ENCODE assay signal across 21 mouse cellular contexts in the genomic region with DNA sequence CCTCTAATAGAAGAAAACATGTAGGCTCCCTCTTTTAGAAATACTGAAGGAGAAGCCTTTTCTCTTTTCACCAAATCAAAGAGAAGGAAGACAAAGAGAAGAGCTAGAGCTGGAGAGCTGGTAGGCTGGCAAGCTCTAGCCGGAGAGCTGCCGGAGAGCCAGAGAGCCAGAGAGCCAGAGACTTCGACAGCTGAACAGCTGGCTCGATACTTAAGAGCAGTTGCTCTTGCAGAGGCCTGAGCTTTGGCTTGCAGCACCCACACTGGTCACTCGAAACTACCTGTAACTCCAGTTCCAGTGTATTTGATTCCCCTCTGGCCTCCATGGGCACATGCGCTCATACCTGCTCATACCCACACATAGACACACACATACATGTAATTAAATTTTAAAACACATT.
"Had no signal": no experiment of that assay in that cellular context is flagged by ENCODE, and none has a peak within 500 bp of the region (broad histone marks: within the 10 kb centered on the region; RNA-seq: fewer than 3 reads in every experiment).

No protein-coding gene starts in this region.

- H3K36me3 ChIP-seq: heart, embryonic 10.5 days; heart, embryonic 12.5 days; hindbrain, embryonic 10.5 days; hindbrain, embryonic 12.5 days; intestine, embryonic 15.5 days; limb, embryonic 13.5 days; limb, embryonic 15.5 days; liver, embryonic 12.5 days had no signal

- H3K4me2 ChIP-seq: heart, embryonic 12.5 days; hindbrain, embryonic 12.5 days; hindbrain, embryonic 14.5 days; intestine, embryonic 15.5 days; limb, embryonic 13.5 days; limb, embryonic 15.5 days; liver, embryonic 12.5 days had no signal

- DNase-seq: gastrocnemius, postnatal 36 days; heart, adult 18-20 months; heart, postnatal 10 days; heart, postnatal 4 days; kidney, adult 18-20 months; kidney, adult 8-10 months; kidney, postnatal 10 days; kidney, postnatal 25 days; kidney, postnatal 4 days; left cerebral cortex, postnatal 4 days had no signal

- H3K27me3 ChIP-seq: heart, embryonic 12.5 days; hindbrain, embryonic 12.5 days; intestine, embryonic 15.5 days; limb, embryonic 13.5 days; limb, embryonic 15.5 days; liver, embryonic 12.5 days had no signal

- H3K4me3 ChIP-seq: heart, embryonic 10.5 days; heart, embryonic 12.5 days; hindbrain, embryonic 10.5 days; hindbrain, embryonic 12.5 days; intestine, embryonic 15.5 days; layer of hippocampus, adult 2 months; left cerebral cortex, adult 2 months; limb, embryonic 13.5 days; limb, embryonic 15.5 days; liver, embryonic 12.5 days had no signal
